Mouse (Mus musculus): Measurements from ENCODE around the gene Vwa8. TPM values are rescaled to one million over a fixed set of nuclear protein-coding genes. Genes with fewer than 3 reads are reported as not detected.

The Vwa8 gene
- polyA plus RNA-seq, 1 experiment: 13.9 TPM

DNA sequence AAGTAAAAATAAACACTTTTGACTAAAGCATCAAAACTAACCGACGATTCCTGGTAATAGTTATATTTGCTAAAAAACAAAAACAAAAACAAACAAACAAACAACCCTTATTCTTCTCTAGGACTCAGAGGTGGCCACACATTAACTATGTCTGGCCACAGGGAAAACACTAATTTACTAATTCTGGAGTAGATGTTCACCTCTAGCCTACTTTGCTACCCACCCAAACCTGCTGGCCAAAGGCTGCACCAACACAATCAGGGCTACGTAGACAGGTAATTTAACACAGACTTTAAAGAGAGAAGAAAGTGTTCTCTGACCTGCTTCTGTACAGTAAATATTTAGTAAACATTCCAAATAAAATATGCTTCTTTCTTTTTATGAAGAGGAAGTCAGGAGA, 31.2 kb upstream of the Vwa8 start:
- H3K27me3 ChIP-seq (ENCODE audit: control insufficient read depth, insufficient read depth, insufficient read length): peaks cover 9% of the 10 kb centered on the region
- no peak overlapping the region for H3ac ChIP-seq (ENCODE audit: control insufficient read depth, insufficient read length, low read depth)
- H3K79me2 ChIP-seq (ENCODE audit: control insufficient read depth, insufficient read depth): no peaks in the 10 kb centered on the region
- no peaks in the 10 kb centered on the region for H3K79me3 ChIP-seq (ENCODE audit: low read depth)
- H3K36me3 ChIP-seq (ENCODE audit: control insufficient read depth, insufficient read depth): no peaks in the 10 kb centered on the region
- no peak overlapping the region for H3K4me3 ChIP-seq (ENCODE audit: insufficient read depth, poor library complexity, severe bottlenecking)
- no peak for TF ChIP-seq FOSL1 (IDR thresholded peaks at IDR 0.05; ENCODE audit: insufficient read depth, low read length, poor library complexity, severe bottlenecking)
- TF ChIP-seq MYOD1 (IDR thresholded peaks at IDR 0.05; ENCODE audit: control insufficient read depth, insufficient read length, low read depth): no peak
- TF ChIP-seq USF1 (IDR thresholded peaks at IDR 0.05; ENCODE audit: low read depth): no peak
- TF ChIP-seq CEBPB (IDR thresholded peaks at IDR 0.05; ENCODE audit: low read depth): no peak
- no peak for TF ChIP-seq MYOG (IDR thresholded peaks at IDR 0.05; ENCODE audit: control insufficient read depth, extremely low read depth, insufficient read length)
- no peak for TF ChIP-seq MAX (IDR thresholded peaks at IDR 0.05)
- no peak for TF ChIP-seq CTCF (IDR thresholded peaks at IDR 0.05; ENCODE audit: control insufficient read depth, insufficient read depth, insufficient read length)

- Histone ChIP-seq H3K79me3 (ENCODE audit: low read depth) (no peaks in the 10 kb centered on the region), H3K79me2 (ENCODE audit: control insufficient read depth, insufficient read depth) (no peaks in the 10 kb centered on the region), H3K27me3 (ENCODE audit: control insufficient read depth, insufficient read depth, insufficient read length) (peaks cover 5% of the 10 kb centered on the region), H3K4me3 (ENCODE audit: insufficient read depth, poor library complexity, severe bottlenecking) (no peak overlapping the region), H3K36me3 (ENCODE audit: control insufficient read depth, insufficient read depth) (no peaks in the 10 kb centered on the region), H3ac (ENCODE audit: control insufficient read depth, insufficient read length, low read depth) (no peak overlapping the region)
- TF ChIP-seq FOSL1 (IDR thresholded peaks at IDR 0.05; ENCODE audit: insufficient read depth, low read length, poor library complexity, severe bottlenecking) (no peak), MYOG (IDR thresholded peaks at IDR 0.05; ENCODE audit: control insufficient read depth, extremely low read depth, insufficient read length) (no peak), USF1 (IDR thresholded peaks at IDR 0.05; ENCODE audit: low read depth) (no peak), MAX (IDR thresholded peaks at IDR 0.05) (no peak), CTCF (IDR thresholded peaks at IDR 0.05; ENCODE audit: control insufficient read depth, insufficient read depth, insufficient read length) (no peak), CEBPB (IDR thresholded peaks at IDR 0.05; ENCODE audit: low read depth) (no peak), MYOD1 (IDR thresholded peaks at IDR 0.05; ENCODE audit: control insufficient read depth, insufficient read length, low read depth) (no peak)
Observed at GRCm38 (mm10) chr14:78818406-78818805, 30.4 kb upstream of the Vwa8 start.

DNA sequence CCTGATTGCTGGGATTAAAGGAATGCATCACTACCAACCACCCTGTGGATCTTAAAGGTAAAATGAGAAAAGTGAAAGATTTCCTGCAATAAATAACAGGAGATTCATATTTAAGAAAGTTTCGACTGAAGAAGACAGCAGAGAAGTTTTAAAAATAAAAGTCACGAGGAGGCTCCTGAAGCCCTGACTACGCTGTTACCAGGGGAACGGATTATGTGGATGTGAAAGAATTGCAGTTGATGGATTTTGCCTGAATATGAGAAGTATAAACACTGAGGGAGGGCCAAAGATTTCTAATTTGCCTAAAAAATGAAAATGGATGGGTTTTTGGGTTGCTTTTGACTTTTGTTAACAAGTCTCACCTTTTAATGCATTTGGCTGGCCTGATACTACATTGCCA, 24.8 kb upstream of the Vwa8 start:
- Histone ChIP-seq H3K79me3 (ENCODE audit: low read depth) (no peaks in the 10 kb centered on the region), H3K27me3 (ENCODE audit: control insufficient read depth, insufficient read depth, insufficient read length) (no peaks in the 10 kb centered on the region), H3K79me2 (ENCODE audit: control insufficient read depth, insufficient read depth) (no peaks in the 10 kb centered on the region), H3K36me3 (ENCODE audit: control insufficient read depth, insufficient read depth) (no peaks in the 10 kb centered on the region), H3K4me3 (ENCODE audit: insufficient read depth, poor library complexity, severe bottlenecking) (no peak overlapping the region), H3ac (ENCODE audit: control insufficient read depth, insufficient read length, low read depth) (no peak overlapping the region)
- TF ChIP-seq CTCF (IDR thresholded peaks at IDR 0.05; ENCODE audit: control insufficient read depth, insufficient read depth, insufficient read length) (no peak), CEBPB (IDR thresholded peaks at IDR 0.05; ENCODE audit: low read depth) (no peak), USF1 (IDR thresholded peaks at IDR 0.05; ENCODE audit: low read depth) (no peak), FOSL1 (IDR thresholded peaks at IDR 0.05; ENCODE audit: insufficient read depth, low read length, poor library complexity, severe bottlenecking) (no peak)

DNA sequence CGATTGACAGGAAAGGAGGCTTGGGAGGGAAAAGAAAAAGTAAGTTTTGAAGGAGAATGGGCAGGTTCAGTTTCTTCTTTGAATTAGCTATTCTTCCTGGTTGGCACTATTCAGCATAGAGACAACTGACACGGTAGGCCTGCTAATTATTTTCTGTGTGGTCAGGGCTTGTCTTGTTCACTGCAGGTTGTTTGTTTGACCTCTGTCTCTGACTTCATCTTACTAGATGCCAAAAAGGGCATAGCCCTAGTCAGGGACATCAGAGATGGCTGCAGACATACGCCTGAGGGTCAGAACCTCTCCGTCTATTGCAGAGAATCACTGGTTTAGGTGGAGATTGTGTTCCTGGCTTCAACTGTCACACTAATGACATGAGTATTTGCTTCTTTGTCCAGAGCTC, 24.3 kb upstream of the Vwa8 start:
- TF ChIP-seq CEBPB (IDR thresholded peaks at IDR 0.05; ENCODE audit: low read depth): no peak
- TF ChIP-seq USF1 (IDR thresholded peaks at IDR 0.05; ENCODE audit: low read depth): no peak
- no peak for TF ChIP-seq MYOG (IDR thresholded peaks at IDR 0.05; ENCODE audit: control insufficient read depth, extremely low read depth, insufficient read length)
- no peak for TF ChIP-seq FOSL1 (IDR thresholded peaks at IDR 0.05; ENCODE audit: insufficient read depth, low read length, poor library complexity, severe bottlenecking)
- no peak for TF ChIP-seq MAX (IDR thresholded peaks at IDR 0.05)
- TF ChIP-seq MYOD1 (IDR thresholded peaks at IDR 0.05; ENCODE audit: control insufficient read depth, insufficient read length, low read depth): no peak
- no peak for TF ChIP-seq CTCF (IDR thresholded peaks at IDR 0.05; ENCODE audit: control insufficient read depth, insufficient read depth, insufficient read length)
- Histone ChIP-seq H3ac (ENCODE audit: control insufficient read depth, insufficient read length, low read depth) (no peak overlapping the region), H3K27me3 (ENCODE audit: control insufficient read depth, insufficient read depth, insufficient read length) (no peaks in the 10 kb centered on the region), H3K36me3 (ENCODE audit: control insufficient read depth, insufficient read depth) (no peaks in the 10 kb centered on the region), H3K79me2 (ENCODE audit: control insufficient read depth, insufficient read depth) (no peaks in the 10 kb centered on the region), H3K4me3 (ENCODE audit: insufficient read depth, poor library complexity, severe bottlenecking) (no peak overlapping the region), H3K79me3 (ENCODE audit: low read depth) (no peaks in the 10 kb centered on the region)

GRCm38 (mm10) chr14:78831158-78831557, 17.7 kb upstream of the Vwa8 start:
- Histone ChIP-seq H3K27me3 (ENCODE audit: control insufficient read depth, insufficient read depth, insufficient read length) (peaks cover 10% of the 10 kb centered on the region), H3ac (ENCODE audit: control insufficient read depth, insufficient read length, low read depth) (no peak overlapping the region), H3K36me3 (ENCODE audit: control insufficient read depth, insufficient read depth) (no peaks in the 10 kb centered on the region), H3K4me3 (ENCODE audit: insufficient read depth, poor library complexity, severe bottlenecking) (no peak overlapping the region), H3K79me3 (ENCODE audit: low read depth) (no peaks in the 10 kb centered on the region), H3K79me2 (ENCODE audit: control insufficient read depth, insufficient read depth) (no peaks in the 10 kb centered on the region)
- no peak for TF ChIP-seq CEBPB (IDR thresholded peaks at IDR 0.05; ENCODE audit: low read depth)
- no peak for TF ChIP-seq FOSL1 (IDR thresholded peaks at IDR 0.05; ENCODE audit: insufficient read depth, low read length, poor library complexity, severe bottlenecking)
- TF ChIP-seq MYOG (IDR thresholded peaks at IDR 0.05; ENCODE audit: control insufficient read depth, extremely low read depth, insufficient read length): no peak
- TF ChIP-seq MYOD1 (IDR thresholded peaks at IDR 0.05; ENCODE audit: control insufficient read depth, insufficient read length, low read depth): no peak
- TF ChIP-seq USF1 (IDR thresholded peaks at IDR 0.05; ENCODE audit: low read depth): no peak
- TF ChIP-seq MAX (IDR thresholded peaks at IDR 0.05): no peak
- TF ChIP-seq CTCF (IDR thresholded peaks at IDR 0.05; ENCODE audit: control insufficient read depth, insufficient read depth, insufficient read length): no peak

- Histone ChIP-seq H3K4me3 (ENCODE audit: insufficient read depth, poor library complexity, severe bottlenecking) (no peak overlapping the region), H3K36me3 (ENCODE audit: control insufficient read depth, insufficient read depth) (no peaks in the 10 kb centered on the region)
Observed at GRCm38 (mm10) chr14:78847948-78848347, 904 bp upstream of the Vwa8 start.

More at GRCm38 (mm10) chr14:78847948-78848347, 904 bp upstream of the Vwa8 start:
- peaks cover 25% of the 10 kb centered on the region for H3K79me2 ChIP-seq (ENCODE audit: control insufficient read depth, insufficient read depth)
- no peaks in the 10 kb centered on the region for H3K27me3 ChIP-seq (ENCODE audit: control insufficient read depth, insufficient read depth, insufficient read length)
- TF ChIP-seq MAX (IDR thresholded peaks at IDR 0.05) (no peak), MYOG (IDR thresholded peaks at IDR 0.05; ENCODE audit: control insufficient read depth, extremely low read depth, insufficient read length) (no peak), MYOD1 (IDR thresholded peaks at IDR 0.05; ENCODE audit: control insufficient read depth, insufficient read length, low read depth) (no peak), FOSL1 (IDR thresholded peaks at IDR 0.05; ENCODE audit: insufficient read depth, low read length, poor library complexity, severe bottlenecking) (no peak), CTCF (IDR thresholded peaks at IDR 0.05; ENCODE audit: control insufficient read depth, insufficient read depth, insufficient read length) (no peak), CEBPB (IDR thresholded peaks at IDR 0.05; ENCODE audit: low read depth) (no peak), USF1 (IDR thresholded peaks at IDR 0.05; ENCODE audit: low read depth) (no peak)
- no peak overlapping the region for H3ac ChIP-seq (ENCODE audit: control insufficient read depth, insufficient read length, low read depth)
- peaks cover 11% of the 10 kb centered on the region for H3K79me3 ChIP-seq (ENCODE audit: low read depth)
